ENCODE assay signal across 14 mouse cellular contexts in genomic region chr10:11517122-11517521, GRCm38 (mm10).
DNase-seq lines count a peak whose midpoint lies in the region; ATAC-seq and TF ChIP-seq lines count a peak whose summit lies in the region.
"Had no signal": no experiment of that assay in that cellular context is flagged by ENCODE, and none has a peak within 500 bp of the region (broad histone marks: within the 10 kb centered on the region; RNA-seq: fewer than 3 reads in every experiment).

No protein-coding gene starts in this region.

- H3K9ac ChIP-seq in kidney, postnatal 0 days (ENCODE audit: low read depth, low read length), result no peak overlapping the region
- H3K9ac ChIP-seq in kidney, embryonic 16.5 days (replicated peaks; ENCODE audit: low read length), result no peak overlapping the region
- H3K9ac ChIP-seq: embryonic facial prominence, embryonic 15.5 days; midbrain, embryonic 12.5 days had no signal

- no peak overlapping the region for H3K27ac ChIP-seq in kidney, postnatal 0 days
- H3K27ac ChIP-seq in kidney, embryonic 16.5 days (ENCODE audit: low read length), result no peak overlapping the region
- H3K27ac ChIP-seq: embryonic facial prominence, embryonic 15.5 days; midbrain, embryonic 12.5 days had no signal

- no peaks in the 10 kb centered on the region for H3K9me3 ChIP-seq in kidney, postnatal 0 days (replicated peaks; ENCODE audit: low read length)
- no peaks in the 10 kb centered on the region for H3K9me3 ChIP-seq in kidney, embryonic 16.5 days (ENCODE audit: low read length)
- H3K9me3 ChIP-seq: embryonic facial prominence, embryonic 15.5 days; midbrain, embryonic 12.5 days had no signal

- ATAC-seq in kidney, postnatal 0 days (replicated peaks; ENCODE audit: low FRiP score, low read depth), result no peak
- no peak for ATAC-seq in kidney, embryonic 16.5 days (ENCODE audit: low FRiP score, low TSS enrichment)

- no peaks in the 10 kb centered on the region for H3K4me1 ChIP-seq in kidney, postnatal 0 days (replicated peaks; ENCODE audit: insufficient read depth, low read length)
- H3K4me1 ChIP-seq in kidney, embryonic 16.5 days (ENCODE audit: insufficient read depth, low read length), result no peaks in the 10 kb centered on the region
- H3K4me1 ChIP-seq: embryonic facial prominence, embryonic 15.5 days; midbrain, embryonic 12.5 days had no signal

- TF ChIP-seq CTCF in kidney, postnatal 0 days (IDR thresholded peaks at IDR 0.05; ENCODE audit: low read depth), result peak; percentile 36; the same call in 1 of the 2 replicates

- peak; percentile 9 for DNase-seq in adrenal gland, postnatal 10 days
- no peak for DNase-seq in adrenal gland, adult 2 months
- DNase-seq in kidney, postnatal 0 days (ENCODE audit: low spot score), result peak; percentile 3
- DNase-seq in retina, postnatal 1 day, result peak; percentile 26
- DNase-seq in retina, embryonic 14.5 days (ENCODE audit: low spot score), result no peak
- DNase-seq in mesoderm, embryonic 11.5 days (ENCODE audit: low read depth, low spot score), result peak; percentile 4
- DNase-seq in right cerebral cortex, postnatal 14 days, result no peak
- DNase-seq: cerebellum, adult 11-12 months; kidney, adult 18-20 months; spleen, adult 18-20 months; thymus, postnatal 14 days had no signal

- H3K36me3 ChIP-seq in kidney, postnatal 0 days (ENCODE audit: insufficient read depth, low read length), result no peaks in the 10 kb centered on the region
- no peaks in the 10 kb centered on the region for H3K36me3 ChIP-seq in kidney, embryonic 16.5 days (ENCODE audit: insufficient read depth, low read length)
- H3K36me3 ChIP-seq: embryonic facial prominence, embryonic 15.5 days; midbrain, embryonic 12.5 days had no signal

- no peak overlapping the region for H3K4me3 ChIP-seq in kidney, postnatal 0 days (replicated peaks; ENCODE audit: low read depth, low read length)
- no peak overlapping the region for H3K4me3 ChIP-seq in kidney, embryonic 16.5 days (ENCODE audit: low read length)
- H3K4me3 ChIP-seq: embryonic facial prominence, embryonic 15.5 days; midbrain, embryonic 12.5 days had no signal

- H3K4me2 ChIP-seq in kidney, postnatal 0 days (ENCODE audit: low read length), result no peak overlapping the region
- H3K4me2 ChIP-seq in kidney, embryonic 16.5 days (replicated peaks; ENCODE audit: low read depth, low read length), result no peak overlapping the region
- H3K4me2 ChIP-seq: embryonic facial prominence, embryonic 15.5 days; midbrain, embryonic 12.5 days had no signal

- 39% methylated on average over 2 of the region's 2 CpGs for WGBS in kidney, postnatal 0 days
- WGBS in kidney, embryonic 16.5 days, result 48% methylated on average over 2 of the region's 2 CpGs

- no peaks in the 10 kb centered on the region for H3K27me3 ChIP-seq in kidney, postnatal 0 days (ENCODE audit: insufficient read depth, low read length)
- H3K27me3 ChIP-seq in kidney, embryonic 16.5 days (ENCODE audit: insufficient read depth, low read length), result no peaks in the 10 kb centered on the region
- H3K27me3 ChIP-seq: embryonic facial prominence, embryonic 15.5 days; midbrain, embryonic 12.5 days had no signal

Comparison
In these comparisons a context has a peak if more than half of its experiments do, and no peak if none do; other contexts are left out.
1. DNase-seq: peak in adrenal gland, postnatal 10 days (single experiment), kidney, postnatal 0 days (single experiment), retina, postnatal 1 day (single experiment) and mesoderm, embryonic 11.5 days (single experiment); none in adrenal gland, adult 2 months (single experiment), retina, embryonic 14.5 days (single experiment) and right cerebral cortex, postnatal 14 days (single experiment).